Mouse (Mus musculus): ENCODE measurements around the gene Plekhh3. TPM values are rescaled to one million over a fixed set of nuclear protein-coding genes. Genes with fewer than 3 reads are reported as not detected.

Plekhh3 gene
- polyA plus RNA-seq, 1 experiment from 2014 or later = 5.8 TPM

DNA sequence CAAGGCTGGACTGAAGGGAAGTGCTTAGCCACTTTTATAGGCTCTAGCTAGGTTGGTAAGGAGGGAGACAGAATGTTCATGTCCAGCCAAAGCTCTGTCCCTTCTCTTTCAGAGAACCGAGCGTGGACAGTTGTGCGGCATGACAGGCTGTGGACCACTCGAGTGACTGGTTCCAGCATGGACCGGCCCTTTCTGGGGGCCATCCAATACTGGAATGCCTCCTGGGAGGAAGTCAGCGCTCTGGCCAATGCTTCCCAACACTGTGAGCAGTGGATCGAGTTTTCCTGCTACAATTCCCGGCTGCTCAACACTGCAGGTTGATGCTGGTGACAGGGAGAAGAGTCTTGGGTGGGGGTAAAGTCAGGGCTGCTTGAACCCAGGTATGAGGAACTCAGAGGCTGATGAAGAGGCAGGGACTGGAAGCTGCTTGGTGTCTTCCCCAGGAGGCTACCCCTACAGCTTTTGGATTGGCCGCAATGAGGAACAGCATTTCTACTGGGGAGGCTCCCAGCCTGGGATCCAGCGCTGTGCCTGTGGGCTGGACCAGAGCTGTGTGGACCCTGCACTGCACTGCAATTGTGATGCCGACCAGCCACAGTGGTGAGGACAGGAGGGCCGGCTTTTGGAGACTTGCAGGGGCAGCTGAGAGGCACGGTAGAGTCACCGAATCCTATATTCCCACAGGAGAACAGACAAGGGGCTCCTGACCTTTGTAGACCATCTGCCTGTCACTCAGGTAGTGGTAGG lies 11.8 kb upstream of the Plekhh3 start:
- WGBS = 84% methylated on average over 14 of the region's 14 CpGs
- no peak overlapping the region for H3K4me3 ChIP-seq
- H3K4me2 ChIP-seq (replicated peaks) = no peak overlapping the region
- no peaks in the 10 kb centered on the region for H3K9me3 ChIP-seq
- ATAC-seq (replicated peaks) = no peak
- peaks cover 9% of the 10 kb centered on the region; the same call in 1 of the 2 replicates for H3K27me3 ChIP-seq
- H3K4me1 ChIP-seq = 0 out of 2 replicates have a peak, but pooled peaks cover 4% of the 10 kb centered on the region
- no peaks in the 10 kb centered on the region for H3K36me3 ChIP-seq
- no peak overlapping the region for H3K27ac ChIP-seq (replicated peaks)
- no peak overlapping the region for H3K9ac ChIP-seq (replicated peaks)

GRCm38 (mm10) chr11:101181961-101182360 lies 10.8 kb upstream of the Plekhh3 start:
- H3K9ac ChIP-seq (replicated peaks) = no peak overlapping the region
- no peaks in the 10 kb centered on the region for H3K36me3 ChIP-seq
- ATAC-seq (replicated peaks) = no peak
- peaks cover 18% of the 10 kb centered on the region for H3K27me3 ChIP-seq
- no peak overlapping the region for H3K27ac ChIP-seq (replicated peaks)
- H3K9me3 ChIP-seq = no peaks in the 10 kb centered on the region
- no peak overlapping the region for H3K4me3 ChIP-seq
- 93% methylated on average over 11 of the region's 11 CpGs for WGBS
- H3K4me1 ChIP-seq = peaks cover 10% of the 10 kb centered on the region; the same call in 1 of the 2 replicates
- no peak overlapping the region for H3K4me2 ChIP-seq (replicated peaks)

DNA sequence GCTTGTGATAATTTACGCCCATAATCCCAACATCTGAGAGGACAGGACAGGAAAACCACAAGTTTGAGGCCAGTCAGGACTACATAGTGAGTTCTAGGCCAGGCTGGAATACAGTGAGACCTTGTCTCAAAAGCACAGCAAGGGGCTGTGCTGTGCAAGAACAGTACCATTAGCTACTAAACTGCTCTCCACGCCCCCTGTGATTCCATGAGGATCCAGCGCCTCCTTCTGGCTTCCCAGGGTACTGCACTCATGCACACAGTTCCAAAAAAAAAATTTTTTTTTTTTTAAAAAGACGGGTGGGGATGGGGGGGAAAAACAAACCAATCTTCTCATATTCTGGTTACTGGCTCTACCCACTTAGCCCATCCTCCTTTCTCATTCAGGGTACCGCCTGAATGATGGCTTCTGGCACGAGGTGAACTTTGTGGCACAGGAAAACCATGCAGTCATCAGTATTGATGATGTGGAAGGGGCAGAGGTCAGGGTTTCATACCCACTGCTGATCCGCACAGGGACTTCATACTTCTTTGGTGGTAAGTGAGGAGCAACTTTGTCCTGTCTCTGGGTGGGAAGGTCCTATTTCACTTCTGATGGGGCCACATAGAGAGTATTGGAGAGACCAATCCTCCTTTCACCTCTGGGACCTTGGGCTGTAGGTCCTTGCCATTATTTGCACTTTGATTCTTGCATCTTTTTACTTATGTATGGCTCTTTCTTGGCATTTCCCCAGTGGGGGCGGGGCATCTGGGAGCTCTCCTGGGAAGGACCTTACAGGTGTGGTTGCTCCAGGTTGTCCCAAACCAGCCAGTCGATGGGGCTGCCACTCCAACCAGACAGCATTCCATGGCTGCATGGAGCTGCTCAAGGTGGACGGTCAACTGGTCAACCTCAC lies 9.9 kb upstream of the Plekhh3 start:
- Histone ChIP-seq H3K9ac (replicated peaks) (no peak overlapping the region), H3K4me1 (peaks cover 19% of the 10 kb centered on the region), H3K4me2 (replicated peaks) (no peak overlapping the region), H3K27ac (replicated peaks) (no peak overlapping the region), H3K36me3 (no peaks in the 10 kb centered on the region), H3K27me3 (peaks cover 27% of the 10 kb centered on the region), H3K4me3 (no peak overlapping the region), H3K9me3 (no peaks in the 10 kb centered on the region)
- ATAC-seq (replicated peaks) = no peak
- 42% methylated on average over 10 of the region's 10 CpGs for WGBS

GRCm38 (mm10) chr11:101180261-101180660 lies 9.1 kb upstream of the Plekhh3 start:
- Histone ChIP-seq H3K27ac (replicated peaks) (no peak overlapping the region), H3K4me3 (no peak overlapping the region), H3K4me2 (replicated peaks) (no peak overlapping the region), H3K4me1 (peaks cover 25% of the 10 kb centered on the region), H3K9me3 (no peaks in the 10 kb centered on the region), H3K27me3 (peaks cover 30% of the 10 kb centered on the region), H3K36me3 (no peaks in the 10 kb centered on the region), H3K9ac (replicated peaks) (no peak overlapping the region)
- no peak for ATAC-seq (replicated peaks)
- 61% methylated on average over 17 of the region's 17 CpGs for WGBS

- Histone ChIP-seq H3K4me2 (replicated peaks) (no peak overlapping the region), H3K4me3 (no peak overlapping the region), H3K9ac (replicated peaks) (no peak overlapping the region), H3K27ac (replicated peaks) (no peak overlapping the region), H3K4me1 (peaks cover 31% of the 10 kb centered on the region), H3K9me3 (no peaks in the 10 kb centered on the region), H3K27me3 (peaks cover 35% of the 10 kb centered on the region), H3K36me3 (no peaks in the 10 kb centered on the region)
- WGBS = 73% methylated on average over 15 of the region's 15 CpGs
- ATAC-seq (replicated peaks) = no peak
These were observed 8.2 kb upstream of the Plekhh3 start for GRCm38 (mm10) chr11:101179306-101179705.

- ATAC-seq (replicated peaks) = no peak
- WGBS = 49% methylated on average over 36 of the region's 36 CpGs
- H3K36me3 ChIP-seq = no peaks in the 10 kb centered on the region
- no peak overlapping the region for H3K27ac ChIP-seq (replicated peaks)
- peaks cover 41% of the 10 kb centered on the region for H3K4me1 ChIP-seq
- H3K9me3 ChIP-seq = no peaks in the 10 kb centered on the region
- peaks cover 39% of the 10 kb centered on the region for H3K27me3 ChIP-seq
- no peak overlapping the region for H3K9ac ChIP-seq (replicated peaks)
- H3K4me3 ChIP-seq = no peak overlapping the region
- H3K4me2 ChIP-seq (replicated peaks) = no peak overlapping the region
These were observed 7.2 kb upstream of the Plekhh3 start for GRCm38 (mm10) chr11:101178061-101179058.

GRCm38 (mm10) chr11:101176933-101177773 lies 6.0 kb upstream of the Plekhh3 start:
- no peak for ATAC-seq (replicated peaks)
- WGBS = 20% methylated on average over 22 of the region's 22 CpGs
- H3K36me3 ChIP-seq = no peaks in the 10 kb centered on the region
- H3K4me1 ChIP-seq = peaks cover 51% of the 10 kb centered on the region
- no peak overlapping the region for H3K9ac ChIP-seq (replicated peaks)
- H3K4me3 ChIP-seq = peak overlapping the region; percentile 39
- no peaks in the 10 kb centered on the region for H3K9me3 ChIP-seq
- peak overlapping the region; percentile 50 for H3K4me2 ChIP-seq (replicated peaks)
- peaks cover 39% of the 10 kb centered on the region for H3K27me3 ChIP-seq
- H3K27ac ChIP-seq (replicated peaks) = no peak overlapping the region

DNA sequence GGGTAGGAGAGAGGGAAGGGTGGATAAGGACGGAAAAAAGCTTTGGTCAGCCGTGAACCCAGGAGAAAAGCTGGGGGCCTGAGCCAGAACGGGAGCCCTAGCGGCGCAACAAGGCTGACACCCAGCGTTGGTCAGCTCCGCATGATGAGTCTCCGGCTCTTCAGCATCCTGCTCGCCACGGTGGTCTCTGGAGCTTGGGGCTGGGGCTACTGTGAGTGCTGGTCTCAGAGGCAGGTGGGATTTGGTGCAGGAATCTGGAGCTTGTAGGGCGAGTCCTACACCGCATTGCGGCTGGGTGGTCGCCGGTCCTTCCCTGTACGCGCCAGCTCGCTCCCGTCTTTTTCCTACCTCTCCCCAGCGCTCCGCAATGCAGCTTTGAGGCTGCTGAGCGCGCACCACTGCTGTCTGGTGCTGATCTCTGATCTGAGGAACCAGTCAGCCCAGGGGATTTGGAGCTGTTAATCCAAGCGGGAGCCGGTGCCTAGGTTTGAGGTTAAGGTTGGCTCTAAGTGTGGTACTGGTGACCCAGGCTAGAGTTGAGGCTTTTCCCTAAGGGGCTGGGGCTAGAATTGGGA lies 5.1 kb upstream of the Plekhh3 start:
- H3K27ac ChIP-seq (replicated peaks) = no peak overlapping the region
- H3K4me3 ChIP-seq = peak overlapping the region; percentile 39
- peaks cover 39% of the 10 kb centered on the region for H3K27me3 ChIP-seq
- peak overlapping the region; percentile 38; the same call in 1 of the 2 replicates for H3K9ac ChIP-seq (replicated peaks)
- no peak for ATAC-seq (replicated peaks)
- H3K9me3 ChIP-seq = no peaks in the 10 kb centered on the region
- peak overlapping the region; percentile 50 for H3K4me2 ChIP-seq (replicated peaks)
- H3K4me1 ChIP-seq = peaks cover 58% of the 10 kb centered on the region
- WGBS = under 1% methylated on average over 25 of the region's 25 CpGs
- H3K36me3 ChIP-seq = no peaks in the 10 kb centered on the region

DNA sequence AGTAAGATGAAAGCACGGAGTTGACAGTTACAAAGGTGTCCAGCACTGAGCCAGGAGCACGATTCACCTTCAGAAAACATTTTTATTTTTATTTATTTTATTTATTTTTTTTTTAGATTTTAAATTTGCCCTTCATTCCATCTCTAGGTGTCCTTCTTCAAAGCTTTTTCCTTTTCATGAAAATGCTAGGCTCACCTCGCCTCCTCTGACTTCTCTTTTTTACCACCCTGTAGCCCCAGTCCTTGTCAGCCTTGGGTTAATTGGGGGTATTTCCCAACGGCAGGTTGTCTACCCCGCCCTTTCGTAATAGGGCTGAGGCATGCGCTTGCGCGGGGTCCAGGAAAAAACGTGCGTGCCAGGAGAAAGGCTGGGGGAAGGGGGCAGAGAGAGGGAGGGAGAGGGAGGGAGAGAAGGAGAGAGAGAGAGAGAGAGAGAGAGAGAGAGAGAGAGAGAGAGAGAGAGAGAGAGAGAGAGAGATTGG lies 4.5 kb upstream of the Plekhh3 start:
- Histone ChIP-seq H3K27ac (replicated peaks) (no peak overlapping the region), H3K9me3 (no peaks in the 10 kb centered on the region), H3K9ac (replicated peaks) (no peak overlapping the region), H3K36me3 (no peaks in the 10 kb centered on the region), H3K4me2 (replicated peaks) (peak overlapping the region; percentile 50), H3K4me3 (peak overlapping the region; percentile 39), H3K27me3 (peaks cover 39% of the 10 kb centered on the region), H3K4me1 (peaks cover 61% of the 10 kb centered on the region)
- ATAC-seq (replicated peaks) = no peak
- WGBS = 11% methylated on average over 11 of the region's 11 CpGs

GRCm38 (mm10) chr11:101174851-101175628 lies 3.9 kb upstream of the Plekhh3 start, which contains the start of gene Ccr10:
Gene Ccr10, minus strand, starts transcription at chr11:101175443.
- no peak for ATAC-seq (replicated peaks)
- Histone ChIP-seq H3K4me1 (peaks cover 67% of the 10 kb centered on the region), H3K36me3 (no peaks in the 10 kb centered on the region), H3K27me3 (peaks cover 39% of the 10 kb centered on the region), H3K27ac (replicated peaks) (no peak within 1 kb of the TSS), H3K4me2 (replicated peaks) (peak within 1 kb of the TSS; percentile 77), H3K4me3 (peak within 1 kb of the TSS; percentile 39), H3K9me3 (no peaks in the 10 kb centered on the region), H3K9ac (replicated peaks) (peak within 1 kb of the TSS; percentile 42)
- WGBS = 22% methylated on average over 14 of the region's 14 CpGs
